Mouse (Mus musculus) stomach, embryonic 14.5 days (tissue): Measurements from ENCODE around the gene Cyp4v3. TPM values are rescaled to one million over a fixed set of nuclear protein-coding genes. Genes with fewer than 3 reads are reported as not detected.

Experiments
- ATAC-seq: fragments of 200-750 bp; cut with Nextera tagmentation; 2 replicates; pipeline ENCODE4 v1.8.0; 2017; ENCODE audit warnings: low read depth, moderate TSS enrichment; ENCODE audit not compliant: insufficient number of reproducible peaks, insufficient read depth, low FRiP score
- H3K27ac ChIP-seq: fragments of 300-500 bp; sonication (generic); 2 replicates; pipeline ENCODE4 v1.5.1; 2014; ENCODE audit warnings: mild to moderate bottlenecking, low read length, moderate library complexity, mixed read lengths
- H3K27me3 ChIP-seq: fragments of 300-500 bp; sonication (generic); 2 replicates; pipeline ENCODE4 v1.6.1; 2014; ENCODE audit warnings: low read length, control low read depth, mixed read lengths; ENCODE audit not compliant: control insufficient read depth, insufficient read depth
- H3K36me3 ChIP-seq: fragments of 300-500 bp; sonication (generic); 2 replicates; pipeline ENCODE4 v1.6.1; 2014; ENCODE audit warnings: mild to moderate bottlenecking, control low read depth, low read length, moderate library complexity, mixed read lengths; ENCODE audit not compliant: control insufficient read depth, insufficient read depth
- H3K4me1 ChIP-seq: fragments of 300-500 bp; sonication (generic); 2 replicates; pipeline ENCODE4 v1.6.1; 2014; ENCODE audit warnings: low read length, control low read depth, mixed read lengths; ENCODE audit not compliant: control insufficient read depth, insufficient read depth
- H3K4me2 ChIP-seq: fragments of 300-500 bp; sonication (generic); replicated peaks from 2 replicates; pipeline ENCODE4 v1.6.1; 2014; ENCODE audit warnings: low read depth, low read length, control low read depth
- H3K4me3 ChIP-seq: fragments of 300-500 bp; sonication (generic); 2 replicates; pipeline ENCODE4 v1.5.1; 2014; ENCODE audit warnings: low read depth, low read length, control low read depth
- H3K9ac ChIP-seq: fragments of 300-500 bp; sonication (generic); replicated peaks from 2 replicates; pipeline ENCODE4 v1.6.1; 2014; ENCODE audit warnings: low read depth, mild to moderate bottlenecking, control low read depth, low read length, moderate library complexity, mixed read lengths
- H3K9me3 ChIP-seq: fragments of 300-500 bp; sonication (generic); 2 replicates; pipeline ENCODE4 v1.6.1; 2016; ENCODE audit warnings: low read depth, low read length, control low read depth; ENCODE audit not compliant: control insufficient read depth
- WGBS: fragments of 180-500 bp; shearing (Covaris S2); extraction: QIAGEN DNeasy Blood & Tissue Kit; methylation state at CpG from one replicate; pipeline ENCODE4 v1.1.7; 2014; 5-methylcytosine and 5-hydroxymethylcytosine counted together
- polyA plus RNA-seq: library from polyadenylated mRNA; unstranded; fragments of >200 nt; fragmentation: Nextera tagmentation; extraction: Ambion mirVana; gene quantifications from 2 replicates; pipeline ENCODE4 v1.2.1, GENCODE M21; 2014

Cyp4v3 gene
- polyA plus RNA-seq, 1 experiment from 2014 or later = 3.3 TPM

- Histone ChIP-seq H3K27me3 (no peaks in the 10 kb centered on the region), H3K9me3 (no peaks in the 10 kb centered on the region), H3K27ac (no peak overlapping the region), H3K4me2 (no peak overlapping the region), H3K9ac (no peak overlapping the region), H3K4me3 (no peak overlapping the region), H3K4me1 (no peaks in the 10 kb centered on the region), H3K36me3 (no peaks in the 10 kb centered on the region)
- WGBS = 87% methylated on average over 3 of the region's 3 CpGs
- no peak for ATAC-seq
Measured at GRCm38 (mm10) chr8:45304354-45304753, 28.7 kb downstream of the Cyp4v3 start.

GRCm38 (mm10) chr8:45302390-45302789 lies 30.6 kb downstream of the Cyp4v3 start:
- 84% methylated on average over 8 of the region's 8 CpGs for WGBS
- Histone ChIP-seq H3K9ac (no peak overlapping the region), H3K4me3 (no peak overlapping the region), H3K27me3 (no peaks in the 10 kb centered on the region), H3K27ac (no peak overlapping the region), H3K36me3 (no peaks in the 10 kb centered on the region), H3K4me2 (no peak overlapping the region), H3K9me3 (no peaks in the 10 kb centered on the region), H3K4me1 (no peaks in the 10 kb centered on the region)
- no peak for ATAC-seq

GRCm38 (mm10) chr8:45295276-45295675 lies 37.7 kb downstream of the Cyp4v3 start:
- Histone ChIP-seq H3K9me3 (no peaks in the 10 kb centered on the region), H3K9ac (no peak overlapping the region), H3K27ac (no peak overlapping the region), H3K4me1 (no peaks in the 10 kb centered on the region), H3K4me2 (no peak overlapping the region), H3K36me3 (no peaks in the 10 kb centered on the region), H3K4me3 (no peak overlapping the region), H3K27me3 (no peaks in the 10 kb centered on the region)
- ATAC-seq = no peak
- 85% methylated on average over 6 of the region's 6 CpGs for WGBS

- ATAC-seq = no peak
- no peaks in the 10 kb centered on the region for H3K27me3 ChIP-seq
- no peak within 1 kb of the TSS for H3K9ac ChIP-seq
- no peaks in the 10 kb centered on the region for H3K4me1 ChIP-seq
- no peaks in the 10 kb centered on the region for H3K9me3 ChIP-seq
- no peaks in the 10 kb centered on the region for H3K36me3 ChIP-seq
- H3K4me3 ChIP-seq = no peak within 1 kb of the TSS
- no peak within 1 kb of the TSS for H3K27ac ChIP-seq
- 77% methylated on average over 7 of the region's 7 CpGs for WGBS
- H3K4me2 ChIP-seq = no peak within 1 kb of the TSS
Measured at GRCm38 (mm10) chr8:45294687-45295086, 38.3 kb downstream of the Cyp4v3 start, which contains the start of gene Klkb1. TSS of gene Klkb1 (minus strand) at chr8:45294859.

GRCm38 (mm10) chr8:45291790-45292189 lies 41.2 kb downstream of the Cyp4v3 start:
- no peak for ATAC-seq
- Histone ChIP-seq H3K9me3 (no peaks in the 10 kb centered on the region), H3K4me3 (no peak overlapping the region), H3K4me2 (no peak overlapping the region), H3K36me3 (no peaks in the 10 kb centered on the region), H3K9ac (no peak overlapping the region), H3K4me1 (no peaks in the 10 kb centered on the region), H3K27me3 (no peaks in the 10 kb centered on the region), H3K27ac (no peak overlapping the region)
- 89% methylated on average over 2 of the region's 2 CpGs for WGBS

- H3K4me1 ChIP-seq = no peaks in the 10 kb centered on the region
- ATAC-seq = no peak
- H3K27me3 ChIP-seq = no peaks in the 10 kb centered on the region
- H3K4me3 ChIP-seq = no peak overlapping the region
- H3K9me3 ChIP-seq = no peaks in the 10 kb centered on the region
- H3K9ac ChIP-seq = no peak overlapping the region
- no peaks in the 10 kb centered on the region for H3K36me3 ChIP-seq
- no peak overlapping the region for H3K4me2 ChIP-seq
- H3K27ac ChIP-seq = no peak overlapping the region
- WGBS = 75% methylated on average over 8 of the region's 8 CpGs
Measured at GRCm38 (mm10) chr8:45281630-45282029, 51.4 kb downstream of the Cyp4v3 start.

GRCm38 (mm10) chr8:45277453-45277852 lies 55.6 kb downstream of the Cyp4v3 start:
- Histone ChIP-seq H3K9ac (no peak overlapping the region), H3K4me1 (no peaks in the 10 kb centered on the region), H3K36me3 (no peaks in the 10 kb centered on the region), H3K4me3 (no peak overlapping the region), H3K27me3 (no peaks in the 10 kb centered on the region), H3K4me2 (no peak overlapping the region), H3K27ac (no peak overlapping the region), H3K9me3 (no peaks in the 10 kb centered on the region)
- WGBS = 67% methylated on average over 3 of the region's 3 CpGs
- ATAC-seq = no peak

GRCm38 (mm10) chr8:45274317-45274716 lies 58.7 kb downstream of the Cyp4v3 start:
- Histone ChIP-seq H3K4me2 (no peak overlapping the region), H3K36me3 (no peaks in the 10 kb centered on the region), H3K9ac (no peak overlapping the region), H3K27ac (no peak overlapping the region), H3K4me3 (no peak overlapping the region), H3K4me1 (no peaks in the 10 kb centered on the region), H3K27me3 (no peaks in the 10 kb centered on the region), H3K9me3 (no peaks in the 10 kb centered on the region)
- no peak for ATAC-seq
- WGBS = 58% methylated on average over 4 of the region's 4 CpGs

GRCm38 (mm10) chr8:45269056-45269455 lies 64.0 kb downstream of the Cyp4v3 start:
- no peak for ATAC-seq
- no peak overlapping the region for H3K9ac ChIP-seq
- no peaks in the 10 kb centered on the region; the same call in 1 of the 2 replicates for H3K4me1 ChIP-seq
- no peaks in the 10 kb centered on the region for H3K36me3 ChIP-seq
- no peak overlapping the region for H3K4me2 ChIP-seq
- H3K27me3 ChIP-seq = no peaks in the 10 kb centered on the region
- no peak overlapping the region for H3K27ac ChIP-seq
- no peak overlapping the region for H3K4me3 ChIP-seq
- no peaks in the 10 kb centered on the region for H3K9me3 ChIP-seq
